Mouse (Mus musculus): ENCODE results near the gene Noct. TPM values are rescaled to one million over a fixed set of nuclear protein-coding genes. Genes with fewer than 3 reads are reported as not detected.

Noct gene
- total and polyA plus RNA-seq, 2 experiments from 2014 or later = 11.9 to 35.6 TPM

GRCm38 (mm10) chr3:51197112-51197731 is 27.0 kb upstream of the Noct start:
- peak; percentile 42 for DNase-seq (ENCODE audit: low spot score)
- Histone ChIP-seq H3K27ac (ENCODE audit: low read depth) (peak overlapping the region; percentile 76), H3K4me1 (ENCODE audit: control insufficient read depth, insufficient read depth) (peaks cover 20% of the 10 kb centered on the region; the same call in 1 of the 2 replicates), H3K9ac (replicated peaks; ENCODE audit: low read depth, low read length) (no peak overlapping the region), H3K4me2 (ENCODE audit: low read depth, low read length) (no peak overlapping the region), H3K27me3 (ENCODE audit: control insufficient read depth, insufficient read depth, low read length) (no peaks in the 10 kb centered on the region), H3K36me3 (replicated peaks; ENCODE audit: control insufficient read depth, insufficient read depth, low read length) (no peaks in the 10 kb centered on the region), H3K9me3 (replicated peaks; ENCODE audit: control insufficient read depth, low read length) (0 out of 2 replicates have a peak, but pooled peaks cover 3% of the 10 kb centered on the region), H3K4me3 (ENCODE audit: low read depth, low read length) (no peak overlapping the region)
- TF ChIP-seq CTCF (IDR thresholded peaks at IDR 0.05; ENCODE audit: low read depth) (peak; percentile 12; the same call in 1 of the 2 replicates), EP300 (IDR thresholded peaks at IDR 0.05; ENCODE audit: low read depth) (no peak)
- 55% methylated on average over 9 of the region's 9 CpGs for WGBS
- ATAC-seq (ENCODE audit: insufficient read depth, low read depth) = peak; percentile 47; the same call in 1 of the 2 replicates

GRCm38 (mm10) chr3:51198291-51198690 is 26.0 kb upstream of the Noct start:
- 0 out of 2 replicates have a peak, but pooled peaks cover 3% of the 10 kb centered on the region for H3K9me3 ChIP-seq (replicated peaks; ENCODE audit: control insufficient read depth, low read length)
- TF ChIP-seq EP300 (IDR thresholded peaks at IDR 0.05; ENCODE audit: low read depth) = no peak
- no peak for TF ChIP-seq CTCF (IDR thresholded peaks at IDR 0.05; ENCODE audit: low read depth)
- no peak overlapping the region for H3K27ac ChIP-seq (ENCODE audit: low read depth)
- no peaks in the 10 kb centered on the region for H3K27me3 ChIP-seq (ENCODE audit: control insufficient read depth, insufficient read depth, low read length)
- DNase-seq (ENCODE audit: low spot score) (no peak), ATAC-seq (ENCODE audit: insufficient read depth, low read depth) (no peak)
- no peak overlapping the region for H3K9ac ChIP-seq (replicated peaks; ENCODE audit: low read depth, low read length)
- no peaks in the 10 kb centered on the region for H3K36me3 ChIP-seq (replicated peaks; ENCODE audit: control insufficient read depth, insufficient read depth, low read length)
- no peak overlapping the region for H3K4me3 ChIP-seq (ENCODE audit: low read depth, low read length)
- H3K4me1 ChIP-seq (ENCODE audit: control insufficient read depth, insufficient read depth) = peaks cover 31% of the 10 kb centered on the region; the same call in 1 of the 2 replicates
- no peak overlapping the region for H3K4me2 ChIP-seq (ENCODE audit: low read depth, low read length)
- 8% methylated on average over 1 of the region's 1 CpGs for WGBS

- Histone ChIP-seq H3K9ac (replicated peaks; ENCODE audit: low read depth, low read length) (no peak overlapping the region), H3K4me1 (ENCODE audit: control insufficient read depth, insufficient read depth) (peaks cover 32% of the 10 kb centered on the region; the same call in 1 of the 2 replicates), H3K27ac (ENCODE audit: low read depth) (no peak overlapping the region; the same call in 1 of the 2 replicates), H3K4me2 (ENCODE audit: low read depth, low read length) (no peak overlapping the region), H3K36me3 (replicated peaks; ENCODE audit: control insufficient read depth, insufficient read depth, low read length) (no peaks in the 10 kb centered on the region), H3K4me3 (ENCODE audit: low read depth, low read length) (no peak overlapping the region), H3K9me3 (replicated peaks; ENCODE audit: control insufficient read depth, low read length) (0 out of 2 replicates have a peak, but pooled peaks cover 3% of the 10 kb centered on the region), H3K27me3 (ENCODE audit: control insufficient read depth, insufficient read depth, low read length) (no peaks in the 10 kb centered on the region)
- 51% methylated on average over 6 of the region's 6 CpGs for WGBS
- ATAC-seq (ENCODE audit: insufficient read depth, low read depth) (no peak), DNase-seq (ENCODE audit: low spot score) (peak; percentile 41)
- TF ChIP-seq EP300 (IDR thresholded peaks at IDR 0.05; ENCODE audit: low read depth) = no peak
- TF ChIP-seq CTCF (IDR thresholded peaks at IDR 0.05; ENCODE audit: low read depth) = no peak
Observed at GRCm38 (mm10) chr3:51199130-51199529, 25.1 kb upstream of the Noct start.

GRCm38 (mm10) chr3:51200311-51200710 is 23.9 kb upstream of the Noct start:
- Histone ChIP-seq H3K36me3 (replicated peaks; ENCODE audit: control insufficient read depth, insufficient read depth, low read length) (no peaks in the 10 kb centered on the region), H3K4me3 (ENCODE audit: low read depth, low read length) (no peak overlapping the region), H3K27ac (ENCODE audit: low read depth) (no peak overlapping the region), H3K4me2 (ENCODE audit: low read depth, low read length) (no peak overlapping the region), H3K9ac (replicated peaks; ENCODE audit: low read depth, low read length) (no peak overlapping the region), H3K9me3 (replicated peaks; ENCODE audit: control insufficient read depth, low read length) (0 out of 2 replicates have a peak, but pooled peaks cover 3% of the 10 kb centered on the region), H3K27me3 (ENCODE audit: control insufficient read depth, insufficient read depth, low read length) (no peaks in the 10 kb centered on the region), H3K4me1 (ENCODE audit: control insufficient read depth, insufficient read depth) (peaks cover 27% of the 10 kb centered on the region; the same call in 1 of the 2 replicates)
- WGBS = 90% methylated on average over 4 of the region's 4 CpGs
- DNase-seq (ENCODE audit: low spot score) (no peak), ATAC-seq (ENCODE audit: insufficient read depth, low read depth) (no peak)
- TF ChIP-seq CTCF (IDR thresholded peaks at IDR 0.05; ENCODE audit: low read depth) (no peak), EP300 (IDR thresholded peaks at IDR 0.05; ENCODE audit: low read depth) (no peak)

- ATAC-seq (ENCODE audit: insufficient read depth, low read depth) (no peak), DNase-seq (ENCODE audit: low spot score) (no peak)
- Histone ChIP-seq H3K4me2 (ENCODE audit: low read depth, low read length) (no peak overlapping the region), H3K4me3 (ENCODE audit: low read depth, low read length) (no peak overlapping the region), H3K27me3 (ENCODE audit: control insufficient read depth, insufficient read depth, low read length) (no peaks in the 10 kb centered on the region), H3K9me3 (replicated peaks; ENCODE audit: control insufficient read depth, low read length) (0 out of 2 replicates have a peak, but pooled peaks cover 3% of the 10 kb centered on the region), H3K9ac (replicated peaks; ENCODE audit: low read depth, low read length) (no peak overlapping the region), H3K27ac (ENCODE audit: low read depth) (no peak overlapping the region), H3K4me1 (ENCODE audit: control insufficient read depth, insufficient read depth) (peaks cover 21% of the 10 kb centered on the region; the same call in 1 of the 2 replicates), H3K36me3 (replicated peaks; ENCODE audit: control insufficient read depth, insufficient read depth, low read length) (no peaks in the 10 kb centered on the region)
- 69% methylated on average over 7 of the region's 7 CpGs for WGBS
- TF ChIP-seq CTCF (IDR thresholded peaks at IDR 0.05; ENCODE audit: low read depth) = no peak
- no peak for TF ChIP-seq EP300 (IDR thresholded peaks at IDR 0.05; ENCODE audit: low read depth)
Observed at GRCm38 (mm10) chr3:51200894-51201293, 23.4 kb upstream of the Noct start.

Data from heart, postnatal 0 days (tissue).